Mouse (Mus musculus) kidney, postnatal 0 days (tissue): ENCODE results near the gene Tom1l2. TPM values are rescaled to one million over a fixed set of nuclear protein-coding genes. Genes with fewer than 3 reads are reported as not detected.

Experiments used
- ATAC-seq: fragments of 200-750 bp; cut with Nextera tagmentation; replicated peaks from 2 replicates; pipeline ENCODE4 v1.8.0; 2017; ENCODE audit warnings: low read depth, moderate number of reproducible peaks, moderate TSS enrichment, moderate library complexity; ENCODE audit not compliant: low FRiP score
- DNase-seq: peaks from one replicate; pipeline ENCODE4 v3.0.0-alpha.2; 2016; ENCODE audit warnings: low spot score
- H3K27ac ChIP-seq: fragments of 300-500 bp; sonication (generic); 2 replicates; pipeline ENCODE4 v1.5.1; 2014; ENCODE audit warnings: mild to moderate bottlenecking
- H3K27me3 ChIP-seq: fragments of 300-500 bp; sonication (generic); 2 replicates; pipeline ENCODE4 v1.6.1; 2014; ENCODE audit warnings: low read length, mixed read lengths; ENCODE audit not compliant: insufficient read depth
- H3K36me3 ChIP-seq: fragments of 300-500 bp; sonication (generic); 2 replicates; pipeline ENCODE4 v1.6.1; 2014; ENCODE audit warnings: low read length, mixed read lengths; ENCODE audit not compliant: insufficient read depth
- H3K4me1 ChIP-seq: fragments of 300-500 bp; sonication (generic); replicated peaks from 2 replicates; pipeline ENCODE4 v1.6.1; 2014; ENCODE audit warnings: antibody characterized with exemption, low read length, mixed read lengths; ENCODE audit not compliant: insufficient read depth
- H3K4me2 ChIP-seq: fragments of 300-500 bp; sonication (generic); 2 replicates; pipeline ENCODE4 v1.6.1; 2014; ENCODE audit warnings: mild to moderate bottlenecking, low read length, moderate library complexity, mixed read lengths
- H3K4me3 ChIP-seq: fragments of 300-500 bp; sonication (generic); replicated peaks from 2 replicates; pipeline ENCODE4 v1.5.1; 2014; ENCODE audit warnings: low read depth, low read length
- H3K9ac ChIP-seq: fragments of 300-500 bp; sonication (generic); 2 replicates; pipeline ENCODE4 v1.6.1; 2014; ENCODE audit warnings: low read depth, low read length
- H3K9me3 ChIP-seq: fragments of 300-500 bp; sonication (generic); replicated peaks from 2 replicates; pipeline ENCODE4 v1.6.1; 2016; ENCODE audit warnings: low read length, inconsistent platforms, mixed read lengths
- CTCF ChIP-seq: IDR thresholded peaks from 2 replicates; pipeline ENCODE4 v1.5.1; 2016; ENCODE audit warnings: antibody characterized with exemption, low read depth, mild to moderate bottlenecking, moderate library complexity
- WGBS: fragments of 180-500 bp; shearing (Covaris S2); extraction: QIAGEN DNeasy Blood & Tissue Kit; methylation state at CpG from one replicate; pipeline ENCODE4 v1.1.7; 2014; 5-methylcytosine and 5-hydroxymethylcytosine counted together
- polyA plus RNA-seq: library from polyadenylated mRNA; unstranded; fragments of >200 nt; fragmentation: Nextera tagmentation; extraction: Ambion mirVana; gene quantifications from 2 replicates; pipeline ENCODE4 v1.2.1, GENCODE M21; 2015

The Tom1l2 gene
- polyA plus RNA-seq, 1 experiment from 2014 or later = 27.9 TPM

DNA sequence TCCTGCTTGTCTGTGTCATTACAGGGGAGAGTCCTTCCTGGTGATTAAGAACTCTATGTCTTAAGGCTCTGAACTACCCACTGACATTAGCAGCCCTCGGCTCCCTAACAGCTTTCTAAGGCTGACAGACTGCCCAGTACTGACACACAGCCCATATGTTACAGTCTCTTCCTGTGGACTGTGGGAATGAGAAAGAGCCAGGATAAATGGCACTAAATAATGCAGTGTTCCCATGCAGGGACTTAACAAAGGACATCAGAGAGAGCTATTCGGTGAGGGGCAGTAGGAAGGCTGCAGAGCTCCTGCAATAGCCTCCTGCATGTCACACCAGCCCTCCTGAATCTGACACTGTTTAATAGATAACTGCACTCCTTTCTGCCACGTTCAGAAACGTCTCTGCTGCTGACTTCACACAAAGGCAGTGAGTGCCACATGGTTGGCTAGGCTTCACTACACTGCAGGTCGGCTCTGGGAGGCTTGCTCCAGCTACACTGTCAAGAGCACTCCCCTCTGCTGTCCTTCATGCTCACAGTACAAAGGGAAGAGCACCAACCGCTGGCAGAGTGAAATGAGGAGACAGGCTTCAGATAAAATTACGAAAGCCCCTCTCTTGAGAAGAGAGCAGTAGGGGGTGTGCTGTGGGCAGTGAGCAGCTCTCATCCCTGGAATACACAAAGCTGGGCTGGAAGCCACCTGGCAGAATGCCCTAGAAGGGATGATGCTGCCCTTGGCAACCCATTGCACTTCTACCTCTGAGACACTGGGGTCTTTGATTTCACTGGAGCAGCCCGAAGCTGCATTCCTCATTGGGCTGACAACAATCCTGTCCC, 41.5 kb downstream of the Tom1l2 start:
- Histone ChIP-seq H3K36me3 (no peaks in the 10 kb centered on the region), H3K4me3 (no peak overlapping the region), H3K27me3 (no peaks in the 10 kb centered on the region), H3K4me2 (no peak overlapping the region), H3K4me1 (peaks cover 30% of the 10 kb centered on the region), H3K9ac (peak overlapping the region; percentile 18; the same call in 1 of the 2 replicates), H3K27ac (peak overlapping the region; percentile 87), H3K9me3 (no peaks in the 10 kb centered on the region)
- DNase-seq (peak; percentile 71), ATAC-seq (peak; percentile 80)
- 7% methylated on average over 8 of the region's 8 CpGs for WGBS
- TF ChIP-seq CTCF = no peak; the same call in 1 of the 2 replicates

DNA sequence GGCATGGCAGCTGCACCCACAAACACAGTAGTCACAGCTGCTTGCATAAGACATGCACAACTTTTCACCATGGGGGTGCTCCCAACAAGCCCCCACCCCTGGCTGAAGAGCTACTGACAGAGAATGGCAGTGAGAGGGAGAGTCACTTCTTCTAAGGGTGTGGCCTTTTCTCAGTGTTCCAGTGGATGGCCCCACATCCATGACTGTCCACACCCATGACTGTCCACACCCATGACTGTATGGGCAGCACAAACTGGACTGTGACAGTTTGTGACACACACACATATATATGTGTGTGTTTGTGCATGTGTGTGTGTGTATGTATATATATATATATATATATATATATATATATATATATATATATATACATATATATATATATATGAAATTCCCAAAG, 42.8 kb downstream of the Tom1l2 start:
- Histone ChIP-seq H3K9ac (no peak overlapping the region), H3K4me3 (no peak overlapping the region), H3K9me3 (no peaks in the 10 kb centered on the region), H3K4me2 (no peak overlapping the region), H3K36me3 (no peaks in the 10 kb centered on the region), H3K4me1 (peaks cover 29% of the 10 kb centered on the region), H3K27ac (peak overlapping the region; percentile 82; the same call in 1 of the 2 replicates), H3K27me3 (no peaks in the 10 kb centered on the region)
- DNase-seq (no peak), ATAC-seq (no peak)
- TF ChIP-seq CTCF = no peak

DNA sequence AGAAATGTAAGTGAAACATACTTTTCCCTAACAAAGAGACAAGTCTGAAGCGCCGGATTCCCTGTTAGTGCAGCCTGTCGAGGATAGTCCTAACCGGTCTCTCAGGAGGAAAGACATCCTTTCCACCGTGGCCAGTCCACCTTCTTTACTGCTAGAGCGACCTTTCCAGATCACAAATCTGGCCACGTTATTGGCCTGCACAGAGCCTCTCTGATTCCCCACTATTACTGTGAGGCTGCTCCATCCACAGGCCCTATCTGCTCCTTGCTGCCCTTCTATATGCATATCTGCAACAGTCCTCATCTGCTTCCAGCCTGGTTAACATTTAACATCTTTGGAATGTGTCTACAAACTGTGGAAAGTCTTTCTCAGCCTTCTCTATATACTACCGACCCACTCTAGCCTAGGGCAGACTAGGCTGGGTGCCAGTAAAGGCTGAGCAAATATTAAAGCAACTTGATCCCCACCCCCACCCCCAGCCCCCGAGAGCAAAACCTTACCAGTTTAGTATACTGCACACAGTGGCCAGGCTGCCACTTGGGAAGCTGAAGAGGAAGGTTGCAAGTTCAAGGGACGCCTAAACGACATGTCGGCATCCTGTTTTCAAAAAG, 44.1 kb downstream of the Tom1l2 start:
- no peaks in the 10 kb centered on the region for H3K9me3 ChIP-seq
- no peak overlapping the region for H3K9ac ChIP-seq
- DNase-seq (peak; percentile 66), ATAC-seq (peak; percentile 46)
- no peaks in the 10 kb centered on the region for H3K27me3 ChIP-seq
- TF ChIP-seq CTCF = no peak
- 34% methylated on average over 12 of the region's 12 CpGs for WGBS
- H3K4me3 ChIP-seq = no peak overlapping the region
- peak overlapping the region; percentile 82 for H3K27ac ChIP-seq
- H3K4me2 ChIP-seq = no peak overlapping the region
- peaks cover 29% of the 10 kb centered on the region for H3K4me1 ChIP-seq
- no peaks in the 10 kb centered on the region for H3K36me3 ChIP-seq

DNA sequence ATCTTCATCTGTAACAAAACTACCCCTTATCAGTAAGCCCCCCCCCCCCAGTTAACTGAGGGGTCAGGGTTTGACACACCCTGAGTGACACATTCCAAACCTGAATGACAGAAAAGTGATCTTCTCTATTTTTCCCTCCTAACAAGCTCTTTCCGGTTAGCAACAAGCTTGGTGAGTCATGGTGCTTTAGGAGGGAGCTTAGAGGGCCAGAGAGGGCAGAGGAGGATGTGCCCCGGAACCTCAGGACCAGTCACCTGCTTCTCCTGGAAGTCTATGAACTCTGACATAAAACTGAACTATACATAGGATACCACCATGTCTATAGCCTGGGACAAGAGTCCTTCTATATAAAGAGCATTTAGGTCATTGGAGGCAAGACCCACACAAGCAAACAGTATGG, 44.6 kb downstream of the Tom1l2 start:
- no peak for TF ChIP-seq CTCF
- H3K4me1 ChIP-seq = peaks cover 29% of the 10 kb centered on the region
- peak overlapping the region; percentile 82 for H3K27ac ChIP-seq
- H3K27me3 ChIP-seq = no peaks in the 10 kb centered on the region
- H3K9me3 ChIP-seq = no peaks in the 10 kb centered on the region
- H3K4me2 ChIP-seq = no peak overlapping the region
- ATAC-seq (0 out of 2 replicates have a peak, but pooled peaks have one; percentile 18), DNase-seq (no peak)
- no peaks in the 10 kb centered on the region for H3K36me3 ChIP-seq
- no peak overlapping the region for H3K9ac ChIP-seq
- no peak overlapping the region for H3K4me3 ChIP-seq
- WGBS = 64% methylated on average over 2 of the region's 2 CpGs

DNA sequence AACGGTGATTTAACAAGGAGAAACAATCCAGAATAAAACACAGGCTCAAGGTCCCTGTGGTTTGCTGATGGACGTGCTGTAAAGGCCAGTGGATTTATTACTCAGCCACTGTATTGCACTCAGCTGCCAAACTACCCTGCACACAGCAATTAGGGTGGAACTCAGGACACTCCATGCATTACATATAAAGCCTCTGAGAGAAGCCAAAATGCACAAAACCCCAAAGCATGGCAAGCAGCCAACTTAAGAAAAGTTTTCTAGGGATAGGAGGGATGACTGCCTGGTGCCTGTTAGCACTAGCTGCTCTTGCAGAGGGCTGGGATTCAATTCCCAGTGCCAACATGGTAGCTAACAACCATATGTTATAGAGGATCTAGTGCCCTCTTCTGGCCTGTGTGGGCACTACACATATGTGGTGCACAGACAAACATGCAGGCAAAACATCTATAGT, 45.3 kb downstream of the Tom1l2 start:
- Histone ChIP-seq H3K36me3 (no peaks in the 10 kb centered on the region), H3K27ac (peak overlapping the region; percentile 82), H3K4me1 (peaks cover 29% of the 10 kb centered on the region), H3K4me2 (no peak overlapping the region), H3K9me3 (no peaks in the 10 kb centered on the region), H3K27me3 (no peaks in the 10 kb centered on the region), H3K9ac (no peak overlapping the region), H3K4me3 (no peak overlapping the region)
- peak; percentile 53 for TF ChIP-seq CTCF
- DNase-seq = no peak
- WGBS = 60% methylated on average over 2 of the region's 2 CpGs
- no peak for ATAC-seq

DNA sequence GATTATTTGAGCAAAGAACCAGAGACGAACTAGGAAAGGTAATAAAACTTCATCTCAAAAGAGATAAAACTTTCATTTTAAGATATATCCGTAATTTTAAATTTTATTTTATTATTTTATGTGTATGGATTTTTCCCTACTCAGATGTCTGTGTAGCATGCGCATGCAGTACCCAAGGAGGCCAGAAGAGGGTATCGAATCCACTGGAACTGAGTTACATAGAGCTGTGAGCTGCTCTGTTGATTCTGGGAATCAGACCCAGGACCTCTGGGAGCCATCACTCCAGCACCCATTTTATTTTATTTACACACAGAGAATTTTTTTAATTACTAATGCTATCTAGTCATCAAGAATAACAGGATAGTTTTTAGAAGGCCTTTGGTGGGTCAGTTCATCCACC, 45.9 kb downstream of the Tom1l2 start:
- no peak for ATAC-seq
- no peak overlapping the region for H3K9ac ChIP-seq
- H3K4me1 ChIP-seq = peaks cover 29% of the 10 kb centered on the region
- no peaks in the 10 kb centered on the region for H3K27me3 ChIP-seq
- peak; percentile 64 for TF ChIP-seq CTCF
- WGBS = 79% methylated on average over 4 of the region's 4 CpGs
- H3K9me3 ChIP-seq = no peaks in the 10 kb centered on the region
- H3K4me2 ChIP-seq = no peak overlapping the region
- H3K4me3 ChIP-seq = no peak overlapping the region
- no peaks in the 10 kb centered on the region for H3K36me3 ChIP-seq
- peak overlapping the region; percentile 82; the same call in 1 of the 2 replicates for H3K27ac ChIP-seq
- no peak for DNase-seq
